Mouse (Mus musculus) skeletal muscle tissue, adult 2 months (tissue): ENCODE data around the gene Card19.

ENCODE experiments used
- DNase-seq: peaks from one replicate; pipeline ENCODE4 v3.0.0-alpha.2; 2012; ENCODE audit warnings: low read depth, low spot score

Gene Card19

GRCm38 (mm10) chr13:49215504-49216219 lies at the start of gene Card19:
TSS of gene Card19 (minus strand) at chr13:49216037.
- DNase-seq: peak; percentile 98

- DNase-seq: no peak
Observed at GRCm38 (mm10) chr13:49260036-49260722, 44.3 kb upstream of the Card19 start.

GRCm38 (mm10) chr13:49257819-49258313 lies 42.0 kb upstream of the Card19 start:
- no peak for DNase-seq

- no peak for DNase-seq
Observed at GRCm38 (mm10) chr13:49252746-49253145, 36.9 kb upstream of the Card19 start.

GRCm38 (mm10) chr13:49252113-49252512 lies 36.3 kb upstream of the Card19 start:
- DNase-seq: no peak

GRCm38 (mm10) chr13:49250716-49251517 lies 35.1 kb upstream of the Card19 start:
- no peak for DNase-seq

- no peak for DNase-seq
Observed at GRCm38 (mm10) chr13:49249634-49250033, 33.8 kb upstream of the Card19 start.

- DNase-seq: no peak
Observed at GRCm38 (mm10) chr13:49248923-49249322, 33.1 kb upstream of the Card19 start.

GRCm38 (mm10) chr13:49248467-49248862 lies 32.6 kb upstream of the Card19 start, which contains the start of gene Susd3:
TSS of gene Susd3 (minus strand) at chr13:49248706.
- no peak for DNase-seq

- DNase-seq: no peak
Observed at GRCm38 (mm10) chr13:49247740-49248466, 32.1 kb upstream of the Card19 start.

GRCm38 (mm10) chr13:49247232-49247739 lies 31.4 kb upstream of the Card19 start:
- DNase-seq: no peak

- DNase-seq: no peak
Observed at GRCm38 (mm10) chr13:49246626-49247025, 30.8 kb upstream of the Card19 start.

GRCm38 (mm10) chr13:49246011-49246410 lies 30.2 kb upstream of the Card19 start:
- DNase-seq: no peak

- no peak for DNase-seq
Observed at GRCm38 (mm10) chr13:49245251-49245650, 29.4 kb upstream of the Card19 start.

- DNase-seq: no peak
Observed at GRCm38 (mm10) chr13:49243492-49243891, 27.7 kb upstream of the Card19 start.

- DNase-seq: peak; percentile 68
Observed at GRCm38 (mm10) chr13:49242321-49243065, 26.7 kb upstream of the Card19 start.

GRCm38 (mm10) chr13:49238737-49239136 lies 22.9 kb upstream of the Card19 start:
- no peak for DNase-seq

- DNase-seq: no peak
Observed at GRCm38 (mm10) chr13:49237617-49238016, 21.8 kb upstream of the Card19 start.

- DNase-seq: no peak
Observed at GRCm38 (mm10) chr13:49234711-49235110, 18.9 kb upstream of the Card19 start.

GRCm38 (mm10) chr13:49233792-49234572 lies 18.1 kb upstream of the Card19 start:
- no peak for DNase-seq
